Mouse (Mus musculus): ENCODE results near the gene Cyp21a1. TPM values are rescaled to one million over a fixed set of nuclear protein-coding genes. Genes with fewer than 3 reads are reported as not detected.
A peak's percentile ranks its signal among the peaks of the same experiment; 100 is the strongest.
"Not testable (repeated sequence)": the region's sequence is repeated elsewhere in the genome, so short reads cannot be mapped to it uniquely, and the experiment has no call there.

Gene Cyp21a1
- polyA plus RNA-seq (2011; ENCODE audit: insufficient read depth, insufficient read length, low read depth, missing spikeins): not detected in 2 replicates

DNA sequence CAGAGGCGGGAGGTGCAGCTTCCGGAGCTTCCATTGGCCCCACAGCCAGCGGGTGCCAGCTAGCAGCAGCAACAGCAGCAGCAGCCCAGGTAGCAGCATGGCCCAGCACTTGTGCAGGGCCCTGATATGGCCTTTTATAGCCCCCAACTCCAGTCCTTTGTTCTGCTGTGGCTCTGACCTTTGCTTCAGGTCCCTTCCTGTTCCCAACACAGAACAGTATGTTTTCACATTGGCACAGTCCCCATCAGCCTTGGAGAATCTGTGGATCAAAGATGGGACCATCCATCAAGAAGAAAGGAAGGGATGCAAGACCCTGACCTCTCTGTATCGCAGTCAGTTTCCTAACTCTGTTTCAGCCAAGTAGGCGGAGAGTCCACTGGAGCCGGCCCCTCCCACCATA is at the start of gene Cyp21a1:
Cyp21a1 (minus strand) TSS at position 261 of the 400 bp plus-strand sequence.
- not testable (repeated sequence) for H3K9me3 ChIP-seq (replicated peaks; ENCODE audit: control insufficient read depth, insufficient read depth, low read length, poor library complexity, severe bottlenecking); H3K27me3 ChIP-seq (ENCODE audit: control insufficient read depth, insufficient read depth, low read length, poor library complexity, severe bottlenecking)

DNA sequence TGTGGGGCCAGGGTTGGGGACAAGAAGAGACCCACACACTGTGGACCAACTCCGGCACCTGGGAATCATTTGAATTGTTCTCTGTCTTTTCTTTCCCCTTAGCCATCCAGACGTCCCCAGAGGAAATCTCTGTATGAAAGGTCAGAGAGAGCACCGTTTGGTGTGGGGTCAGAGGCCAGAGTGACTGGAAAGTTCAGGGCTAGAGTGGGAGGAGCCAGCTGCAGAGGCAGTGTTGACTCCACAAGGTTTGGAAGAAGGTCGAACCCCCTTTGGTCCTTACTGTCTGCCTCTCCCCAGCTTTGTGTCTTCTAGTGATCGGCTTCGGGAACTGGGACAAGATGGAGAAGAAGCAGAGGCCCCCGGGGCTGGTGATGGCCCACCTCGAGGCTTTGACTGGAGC is 49.1 kb upstream of the Cyp21a1 start:
- Histone ChIP-seq H3K27me3 (ENCODE audit: control insufficient read depth, insufficient read depth, low read length, poor library complexity, severe bottlenecking) (no peaks in the 10 kb centered on the region), H3K4me3 (ENCODE audit: low read depth, low read length) (no peak overlapping the region), H3K9ac (ENCODE audit: low read depth, poor library complexity, severe bottlenecking) (no peak overlapping the region), H3K36me3 (ENCODE audit: control insufficient read depth, insufficient read depth, low read length, poor library complexity, severe bottlenecking) (peaks cover 19% of the 10 kb centered on the region), H3K27ac (ENCODE audit: insufficient read depth, low read length) (no peak overlapping the region), H3K4me1 (ENCODE audit: control insufficient read depth, insufficient read depth, low read length) (no peaks in the 10 kb centered on the region), H3K9me3 (replicated peaks; ENCODE audit: control insufficient read depth, insufficient read depth, low read length, poor library complexity, severe bottlenecking) (no peaks in the 10 kb centered on the region)
- TF ChIP-seq CTCF (IDR thresholded peaks at IDR 0.05; ENCODE audit: low read depth, low read length): no peak
- no peak for TF ChIP-seq EP300 (IDR thresholded peaks at IDR 0.05; ENCODE audit: insufficient read depth, low read depth, low read length)
- TF ChIP-seq POLR2A (IDR thresholded peaks at IDR 0.05; ENCODE audit: insufficient read depth, low read length): no peak

More for the DNA sequence above, at the start of gene Cyp21a1:
- H3K4me1 ChIP-seq (ENCODE audit: control insufficient read depth, insufficient read depth, low read length); H3K9ac ChIP-seq (ENCODE audit: low read depth, poor library complexity, severe bottlenecking); H3K27ac ChIP-seq (ENCODE audit: insufficient read depth, low read length); H3K36me3 ChIP-seq (ENCODE audit: control insufficient read depth, insufficient read depth, low read length, poor library complexity, severe bottlenecking); H3K4me3 ChIP-seq (ENCODE audit: low read depth, low read length): not testable (repeated sequence)

DNA sequence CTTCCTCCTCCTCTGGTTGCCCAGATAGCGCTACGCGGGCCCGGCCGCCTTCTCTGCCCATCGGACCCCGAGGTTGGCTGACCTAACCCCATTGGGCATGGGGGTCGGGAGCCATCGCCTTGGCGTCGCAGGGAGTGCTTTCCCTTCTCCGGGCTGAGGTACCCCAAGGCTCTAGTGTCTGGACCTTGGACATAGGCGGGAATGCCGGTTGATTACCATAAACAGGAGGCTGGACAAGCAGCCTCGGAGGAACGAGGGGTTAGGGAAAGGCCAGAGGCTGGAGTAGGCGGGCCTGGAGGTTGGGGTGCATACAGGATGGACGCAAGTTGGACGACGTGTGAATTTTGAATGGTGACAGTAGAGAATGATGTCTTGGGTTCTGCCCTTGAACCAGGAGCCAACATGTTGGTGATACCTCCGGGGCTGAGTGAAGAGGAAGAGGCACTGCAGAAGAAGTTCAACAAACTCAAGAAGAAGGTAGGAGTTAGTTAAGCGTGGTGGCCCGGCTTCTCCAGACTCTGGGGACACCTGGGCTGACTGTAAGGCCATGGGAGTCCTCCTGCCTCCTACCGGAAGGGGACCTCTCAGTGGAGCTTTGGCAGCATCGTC is 46.3 kb upstream of the Cyp21a1 start:
- H3K27ac ChIP-seq (ENCODE audit: insufficient read depth, low read length): no peak overlapping the region
- no peaks in the 10 kb centered on the region for H3K9me3 ChIP-seq (replicated peaks; ENCODE audit: control insufficient read depth, insufficient read depth, low read length, poor library complexity, severe bottlenecking)

DNA sequence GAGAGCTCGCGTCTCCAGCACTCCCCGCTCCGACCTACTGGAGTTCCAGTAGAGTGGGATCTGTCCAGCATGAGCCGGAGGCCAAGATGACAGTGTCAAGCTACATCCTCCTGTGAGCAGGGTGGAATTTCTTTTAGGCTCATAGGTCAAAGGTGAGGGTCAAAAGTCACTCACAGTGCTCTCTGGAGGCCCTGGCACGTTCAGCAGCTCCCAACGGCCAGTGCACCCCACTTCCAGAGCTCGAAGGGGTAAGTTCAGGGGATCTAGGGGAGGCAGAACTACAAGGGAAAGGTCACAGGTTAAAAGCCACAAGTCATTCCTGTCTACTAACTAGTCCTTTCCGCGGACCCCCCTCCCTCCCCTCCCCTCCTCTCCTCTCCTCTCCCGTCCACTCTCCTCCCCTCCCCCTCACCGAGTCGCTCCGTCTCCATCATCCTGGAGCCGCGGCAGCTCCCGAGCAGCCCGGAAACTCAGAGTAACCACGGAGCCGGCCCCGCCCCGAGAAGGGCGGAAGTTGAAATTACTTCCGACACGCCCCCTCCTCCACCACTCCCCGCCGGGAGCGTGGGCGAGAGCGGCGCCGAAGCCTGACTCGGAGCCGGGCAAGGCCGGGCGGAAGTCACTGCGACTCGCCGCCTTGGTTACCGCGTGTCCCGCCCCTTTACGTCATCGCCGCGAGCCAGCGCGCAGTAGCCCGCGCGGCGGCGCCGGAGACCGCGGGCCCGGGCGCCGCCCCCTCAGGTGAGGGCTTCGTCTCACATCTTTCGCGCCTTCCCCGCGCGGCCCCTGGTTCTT is 45.6 kb upstream of the Cyp21a1 start, which contains the start of the genes Skiv2l and Nelfe:
Skiv2l (minus strand) TSS at position 489 of the 795 bp plus-strand sequence.
Nelfe (plus strand) TSS at position 670 of the 795 bp plus-strand sequence.
- Histone ChIP-seq H3K36me3 (ENCODE audit: control insufficient read depth, insufficient read depth, low read length, poor library complexity, severe bottlenecking) (peaks cover 10% of the 10 kb centered on the region), H3K9me3 (replicated peaks; ENCODE audit: control insufficient read depth, insufficient read depth, low read length, poor library complexity, severe bottlenecking) (no peaks in the 10 kb centered on the region), H3K27me3 (ENCODE audit: control insufficient read depth, insufficient read depth, low read length, poor library complexity, severe bottlenecking) (no peaks in the 10 kb centered on the region), H3K4me1 (ENCODE audit: control insufficient read depth, insufficient read depth, low read length) (no peaks in the 10 kb centered on the region), H3K9ac (ENCODE audit: low read depth, poor library complexity, severe bottlenecking) (peak within 1 kb of the TSS; percentile 84), H3K4me3 (ENCODE audit: low read depth, low read length) (peak within 1 kb of the TSS; percentile 92), H3K27ac (ENCODE audit: insufficient read depth, low read length) (no peak within 1 kb of the TSS)
- TF ChIP-seq POLR2A (IDR thresholded peaks at IDR 0.05; ENCODE audit: insufficient read depth, low read length) (peak; percentile 22), EP300 (IDR thresholded peaks at IDR 0.05; ENCODE audit: insufficient read depth, low read depth, low read length) (0 out of 2 replicates have a peak, but pooled peaks have one; percentile 11), CTCF (IDR thresholded peaks at IDR 0.05; ENCODE audit: low read depth, low read length) (no peak)

More for the DNA sequence above, 46.3 kb upstream of the Cyp21a1 start:
- peak overlapping the region; percentile 84 for H3K9ac ChIP-seq (ENCODE audit: low read depth, poor library complexity, severe bottlenecking)
- H3K27me3 ChIP-seq (ENCODE audit: control insufficient read depth, insufficient read depth, low read length, poor library complexity, severe bottlenecking): no peaks in the 10 kb centered on the region
- TF ChIP-seq POLR2A (IDR thresholded peaks at IDR 0.05; ENCODE audit: insufficient read depth, low read length) (no peak), CTCF (IDR thresholded peaks at IDR 0.05; ENCODE audit: low read depth, low read length) (no peak), EP300 (IDR thresholded peaks at IDR 0.05; ENCODE audit: insufficient read depth, low read depth, low read length) (no peak)
- H3K4me3 ChIP-seq (ENCODE audit: low read depth, low read length): peak overlapping the region; percentile 92
- H3K36me3 ChIP-seq (ENCODE audit: control insufficient read depth, insufficient read depth, low read length, poor library complexity, severe bottlenecking): peaks cover 10% of the 10 kb centered on the region
- no peaks in the 10 kb centered on the region for H3K4me1 ChIP-seq (ENCODE audit: control insufficient read depth, insufficient read depth, low read length)

DNA sequence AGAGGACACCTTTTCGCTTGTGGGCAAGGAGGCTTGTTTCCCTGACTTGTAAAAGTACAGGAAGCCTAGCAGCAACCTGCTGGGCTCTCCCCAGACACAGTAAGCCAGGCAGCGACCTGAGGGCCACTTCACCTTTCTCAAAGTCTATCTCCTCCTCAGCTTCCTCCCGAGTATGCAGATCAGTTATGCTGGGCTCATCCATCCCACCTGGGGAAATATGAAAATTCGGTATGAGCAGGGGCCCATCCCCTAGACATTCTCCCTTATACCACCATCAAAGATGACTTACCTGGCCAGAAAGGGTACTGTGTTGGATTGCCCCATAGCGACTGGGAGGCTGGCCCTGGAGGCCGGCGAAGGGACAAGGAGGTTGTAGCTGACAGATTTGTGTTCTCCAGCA is 43.3 kb upstream of the Cyp21a1 start:
- Histone ChIP-seq H3K4me3 (ENCODE audit: low read depth, low read length) (no peak overlapping the region), H3K27ac (ENCODE audit: insufficient read depth, low read length) (no peak overlapping the region), H3K36me3 (ENCODE audit: control insufficient read depth, insufficient read depth, low read length, poor library complexity, severe bottlenecking) (no peaks in the 10 kb centered on the region; the same call in 1 of the 2 replicates), H3K4me1 (ENCODE audit: control insufficient read depth, insufficient read depth, low read length) (no peaks in the 10 kb centered on the region), H3K9me3 (replicated peaks; ENCODE audit: control insufficient read depth, insufficient read depth, low read length, poor library complexity, severe bottlenecking) (no peaks in the 10 kb centered on the region), H3K9ac (ENCODE audit: low read depth, poor library complexity, severe bottlenecking) (no peak overlapping the region), H3K27me3 (ENCODE audit: control insufficient read depth, insufficient read depth, low read length, poor library complexity, severe bottlenecking) (no peaks in the 10 kb centered on the region)
- no peak for TF ChIP-seq POLR2A (IDR thresholded peaks at IDR 0.05; ENCODE audit: insufficient read depth, low read length)
- TF ChIP-seq EP300 (IDR thresholded peaks at IDR 0.05; ENCODE audit: insufficient read depth, low read depth, low read length): no peak
- TF ChIP-seq CTCF (IDR thresholded peaks at IDR 0.05; ENCODE audit: low read depth, low read length): no peak

DNA sequence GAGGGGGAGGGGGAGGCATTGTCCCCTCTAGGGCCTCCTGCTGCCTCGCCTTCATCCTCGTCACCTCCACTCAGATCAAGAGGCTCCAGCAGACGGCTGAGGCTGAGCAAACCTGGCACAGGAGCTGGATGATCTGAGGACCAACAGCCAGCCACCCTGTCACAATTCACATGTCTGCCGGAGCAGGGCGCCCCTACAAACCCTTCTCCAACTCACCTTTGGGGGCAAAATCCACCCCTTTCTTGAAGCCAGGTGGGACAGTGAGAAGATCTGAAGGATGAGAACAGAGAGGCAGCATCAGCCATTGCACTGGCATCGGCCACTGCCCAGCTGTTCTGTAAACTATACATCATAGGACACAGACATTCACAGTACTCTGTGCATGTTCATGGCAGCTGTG is 42.8 kb upstream of the Cyp21a1 start:
- Histone ChIP-seq H3K9me3 (replicated peaks; ENCODE audit: control insufficient read depth, insufficient read depth, low read length, poor library complexity, severe bottlenecking) (no peaks in the 10 kb centered on the region), H3K4me3 (ENCODE audit: low read depth, low read length) (no peak overlapping the region), H3K9ac (ENCODE audit: low read depth, poor library complexity, severe bottlenecking) (no peak overlapping the region), H3K27me3 (ENCODE audit: control insufficient read depth, insufficient read depth, low read length, poor library complexity, severe bottlenecking) (no peaks in the 10 kb centered on the region), H3K36me3 (ENCODE audit: control insufficient read depth, insufficient read depth, low read length, poor library complexity, severe bottlenecking) (no peaks in the 10 kb centered on the region), H3K4me1 (ENCODE audit: control insufficient read depth, insufficient read depth, low read length) (no peaks in the 10 kb centered on the region), H3K27ac (ENCODE audit: insufficient read depth, low read length) (no peak overlapping the region)
- no peak for TF ChIP-seq EP300 (IDR thresholded peaks at IDR 0.05; ENCODE audit: insufficient read depth, low read depth, low read length)
- no peak for TF ChIP-seq POLR2A (IDR thresholded peaks at IDR 0.05; ENCODE audit: insufficient read depth, low read length)
- no peak for TF ChIP-seq CTCF (IDR thresholded peaks at IDR 0.05; ENCODE audit: low read depth, low read length)

All from ES-Bruce4 (cell line).